Mouse (Mus musculus) gastrocnemius, postnatal 14 days (tissue): ENCODE results near the gene Gcnt2. TPM values are rescaled to one million over a fixed set of nuclear protein-coding genes. Genes with fewer than 3 reads are reported as not detected.
"Not testable (repeated sequence)": the region's sequence is repeated elsewhere in the genome, so short reads cannot be mapped to it uniquely, and the experiment has no call there.

ENCODE experiments used
- DNase-seq: peaks from one replicate; pipeline ENCODE4 v3.0.0; 2021; ENCODE audit warnings: mixed read lengths
- intact Hi-C: fragments of 180-260 bp; cut with DNase I; formaldehyde crosslinking; loops from one replicate; pipeline ENCODE4 v1.15.1; 2025; ENCODE audit warnings: low total_unique reads
- total RNA-seq, 2 experiments: library from RNA; stranded (reverse); gene quantifications; 2 replicates each; pipeline ENCODE4 v1.2.3; 2021

Gcnt2 gene
- total RNA-seq, 2 experiments from 2014 or later, result 3.9 to 5.8 TPM

- DNase-seq, result no peak
- intact Hi-C loops, result no loop called here
These were observed 68.8 kb downstream of the Gcnt2 start for GRCm38 (mm10) chr13:40928192-40928898.

GRCm38 (mm10) chr13:40931871-40932270 lies 72.3 kb downstream of the Gcnt2 start:
- DNase-seq, intact Hi-C loops: not testable (repeated sequence)

GRCm38 (mm10) chr13:40932573-40932972 lies 73.0 kb downstream of the Gcnt2 start:
- intact Hi-C loops, result no loop called here
- DNase-seq, result no peak

- no peak for DNase-seq
- intact Hi-C loops, result no loop called here
These were observed 74.8 kb downstream of the Gcnt2 start for GRCm38 (mm10) chr13:40934341-40934740.

- DNase-seq, result no peak
- intact Hi-C loops, result no loop called here
These were observed 78.0 kb downstream of the Gcnt2 start for GRCm38 (mm10) chr13:40937586-40937985.

GRCm38 (mm10) chr13:40938485-40939357 lies 79.2 kb downstream of the Gcnt2 start:
- DNase-seq, result no peak
- intact Hi-C loops, result no loop called here

- DNase-seq, result no peak
- intact Hi-C loops, result no loop called here
These were observed 83.5 kb downstream of the Gcnt2 start for GRCm38 (mm10) chr13:40943066-40943465.

GRCm38 (mm10) chr13:40943936-40944335 lies 84.4 kb downstream of the Gcnt2 start:
- intact Hi-C loops, result no loop called here

GRCm38 (mm10) chr13:40944346-40944745 lies 84.8 kb downstream of the Gcnt2 start:
- intact Hi-C loops, result no loop called here
- DNase-seq, result no peak

More at GRCm38 (mm10) chr13:40943936-40944335, 84.4 kb downstream of the Gcnt2 start:
- DNase-seq, result no peak

GRCm38 (mm10) chr13:40946513-40946912 lies 87.0 kb downstream of the Gcnt2 start:
- intact Hi-C loops, result no loop called here
- no peak for DNase-seq

GRCm38 (mm10) chr13:40947538-40948205 lies 88.1 kb downstream of the Gcnt2 start:
- no peak for DNase-seq

GRCm38 (mm10) chr13:40951386-40951976 lies 91.9 kb downstream of the Gcnt2 start:
- intact Hi-C loops, result no loop called here
- DNase-seq, result no peak

More at GRCm38 (mm10) chr13:40947538-40948205, 88.1 kb downstream of the Gcnt2 start:
- intact Hi-C loops, result no loop called here

GRCm38 (mm10) chr13:40953231-40953630 lies 93.7 kb downstream of the Gcnt2 start:
- intact Hi-C loops, result no loop called here
- no peak for DNase-seq

GRCm38 (mm10) chr13:40955773-40956172 lies 96.2 kb downstream of the Gcnt2 start:
- intact Hi-C loops, result no loop called here

GRCm38 (mm10) chr13:40967609-40968008 lies 108.1 kb downstream of the Gcnt2 start:
- no peak for DNase-seq
- intact Hi-C loops, result no loop called here

More at GRCm38 (mm10) chr13:40955773-40956172, 96.2 kb downstream of the Gcnt2 start:
- no peak for DNase-seq

GRCm38 (mm10) chr13:40968564-40968963 lies 109.0 kb downstream of the Gcnt2 start:
- intact Hi-C loops, result no loop called here
- no peak for DNase-seq

GRCm38 (mm10) chr13:40969761-40970390 lies 110.3 kb downstream of the Gcnt2 start:
- intact Hi-C loops, result no loop called here
- DNase-seq, result no peak

- no peak for DNase-seq
- intact Hi-C loops, result no loop called here
These were observed 111.7 kb downstream of the Gcnt2 start for GRCm38 (mm10) chr13:40971261-40971660.

GRCm38 (mm10) chr13:40971831-40972230 lies 112.3 kb downstream of the Gcnt2 start:
- intact Hi-C loops, result no loop called here
- DNase-seq, result no peak
